Mouse (Mus musculus) heart, embryonic 14.5 days (tissue): ENCODE results near the gene Otulin. TPM values are rescaled to one million over a fixed set of nuclear protein-coding genes. Genes with fewer than 3 reads are reported as not detected.

Source experiments
- ATAC-seq: fragments of 200-750 bp; cut with Nextera tagmentation; 2 replicates; pipeline ENCODE4 v1.8.0; 2017; ENCODE audit warnings: low read depth, moderate TSS enrichment; ENCODE audit not compliant: insufficient number of reproducible peaks, insufficient read depth, low FRiP score
- H3K27ac ChIP-seq, 2 experiments: fragments of 200-500 bp in 1 of 2; fragments of 300-500 bp in 1 of 2; sonication (generic) in 1 of 2; replicated peaks in 1 of 2; 2 replicates each; pipeline ENCODE4 v1.5.1; 2012 to 2014; ENCODE audit warnings: low read depth in 2 of 2, low read length in 2 of 2, control low read depth in 1 of 2, mild to moderate bottlenecking in 1 of 2, mixed read lengths in 1 of 2; ENCODE audit not compliant: control insufficient read depth in 1 of 2, insufficient read depth in 1 of 2
- H3K27me3 ChIP-seq: fragments of 300-500 bp; sonication (generic); 2 replicates; pipeline ENCODE4 v1.6.1; 2014; ENCODE audit warnings: mild to moderate bottlenecking, low read length, control low read depth; ENCODE audit not compliant: control insufficient read depth, insufficient read depth
- H3K36me3 ChIP-seq: fragments of 300-500 bp; sonication (generic); 2 replicates; pipeline ENCODE4 v1.6.1; 2014; ENCODE audit warnings: mild to moderate bottlenecking, control low read depth, low read length, mixed read lengths; ENCODE audit not compliant: control insufficient read depth, insufficient read depth
- H3K4me1 ChIP-seq, 2 experiments: fragments of 200-500 bp in 1 of 2; fragments of 300-500 bp in 1 of 2; sonication (generic) in 1 of 2; 2 replicates each; pipeline ENCODE4 v1.6.1; 2012 to 2014; ENCODE audit warnings: low read length in 2 of 2, control low read depth in 1 of 2, mixed read lengths in 1 of 2; ENCODE audit not compliant: control insufficient read depth in 2 of 2, insufficient read depth in 2 of 2
- H3K4me2 ChIP-seq: fragments of 300-500 bp; sonication (generic); 2 replicates; pipeline ENCODE4 v1.6.1; 2014; ENCODE audit warnings: mild to moderate bottlenecking, low read length
- H3K4me3 ChIP-seq, 2 experiments: fragments of 200-500 bp in 1 of 2; fragments of 300-500 bp in 1 of 2; sonication (generic) in 1 of 2; 2 replicates each; pipeline ENCODE4 v1.5.1; 2012 to 2014; ENCODE audit warnings: low read length in 2 of 2, mild to moderate bottlenecking in 2 of 2, control low read depth in 1 of 2, low read depth in 1 of 2, moderate library complexity in 1 of 2; ENCODE audit not compliant: control insufficient read depth in 1 of 2, insufficient read depth in 1 of 2
- H3K9ac ChIP-seq: fragments of 300-500 bp; sonication (generic); 2 replicates; pipeline ENCODE4 v1.6.1; 2014; ENCODE audit warnings: mild to moderate bottlenecking, low read length
- H3K9me3 ChIP-seq: fragments of 300-500 bp; sonication (generic); 2 replicates; pipeline ENCODE4 v1.6.1; 2016; ENCODE audit warnings: low read length, control low read depth; ENCODE audit not compliant: control insufficient read depth
- WGBS: fragments of 180-500 bp; shearing (Covaris S2); extraction: QIAGEN DNeasy Blood & Tissue Kit; methylation state at CpG from one replicate; pipeline ENCODE4 v1.1.7; 2014; 5-methylcytosine and 5-hydroxymethylcytosine counted together
- polyA plus RNA-seq: library from polyadenylated mRNA; unstranded; fragments of >200 nt; fragmentation: Nextera tagmentation; extraction: Ambion mirVana; gene quantifications from 2 replicates; pipeline ENCODE4 v1.2.1, GENCODE M21; 2014

Gene Otulin
- polyA plus RNA-seq, 1 experiment from 2014 or later = 38.1 TPM

- 0 out of 4 replicates have a peak, but pooled peaks cover 0 to 7% of the 10 kb centered on the region in 2 experiments for H3K4me1 ChIP-seq
- no peak overlapping the region for H3K4me3 ChIP-seq
- H3K9me3 ChIP-seq = no peaks in the 10 kb centered on the region
- ATAC-seq = no peak
- H3K27me3 ChIP-seq = no peaks in the 10 kb centered on the region
- peaks cover 51% of the 10 kb centered on the region for H3K36me3 ChIP-seq
- no peak overlapping the region for H3K27ac ChIP-seq
- 81% methylated on average over 14 of the region's 14 CpGs for WGBS
- H3K4me2 ChIP-seq = no peak overlapping the region
- H3K9ac ChIP-seq = no peak overlapping the region
These were observed 42.2 kb downstream of the Otulin start for GRCm38 (mm10) chr15:27588087-27588826.

DNA sequence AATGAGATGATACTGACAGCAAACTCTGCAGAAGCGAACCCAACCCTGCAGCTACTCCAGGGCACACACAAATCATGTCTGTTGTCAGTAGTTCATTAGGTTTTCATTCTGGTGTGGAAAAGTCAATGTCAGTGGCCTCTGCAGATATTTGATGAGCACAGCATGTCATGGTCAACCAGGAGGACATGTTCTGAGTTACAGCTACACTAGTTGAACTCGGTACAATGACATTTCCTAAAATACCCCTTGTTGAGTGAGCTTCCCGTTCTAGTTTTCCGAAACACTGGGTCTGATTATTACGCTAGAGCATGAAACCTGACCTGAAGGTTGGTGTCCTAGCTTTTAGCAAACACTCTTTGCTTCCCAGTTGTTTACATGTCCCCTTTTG, 44.4 kb downstream of the Otulin start:
- Histone ChIP-seq H3K36me3 (peaks cover 33% of the 10 kb centered on the region), H3K27ac (no peak overlapping the region)
- WGBS = 93% methylated on average over 5 of the region's 5 CpGs

GRCm38 (mm10) chr15:27585466-27586092, 44.9 kb downstream of the Otulin start:
- Histone ChIP-seq H3K27me3 (no peaks in the 10 kb centered on the region), H3K4me1 (peaks cover 4 to 14% of the 10 kb centered on the region in 2 experiments; a peak in 3 of 4 replicates), H3K9me3 (no peaks in the 10 kb centered on the region), H3K36me3 (peaks cover 27% of the 10 kb centered on the region), H3K9ac (no peak overlapping the region), H3K27ac (no peak overlapping the region), H3K4me3 (no peak overlapping the region), H3K4me2 (no peak overlapping the region)
- no peak for ATAC-seq
- WGBS = 67% methylated on average over 4 of the region's 4 CpGs

More for the DNA sequence above, 44.4 kb downstream of the Otulin start:
- Histone ChIP-seq H3K4me1 (peaks cover under 1 to 9% of the 10 kb centered on the region in 2 experiments; a peak in 3 of 4 replicates), H3K4me3 (no peak overlapping the region), H3K9me3 (no peaks in the 10 kb centered on the region), H3K9ac (no peak overlapping the region), H3K27me3 (no peaks in the 10 kb centered on the region), H3K4me2 (no peak overlapping the region)
- no peak for ATAC-seq

DNA sequence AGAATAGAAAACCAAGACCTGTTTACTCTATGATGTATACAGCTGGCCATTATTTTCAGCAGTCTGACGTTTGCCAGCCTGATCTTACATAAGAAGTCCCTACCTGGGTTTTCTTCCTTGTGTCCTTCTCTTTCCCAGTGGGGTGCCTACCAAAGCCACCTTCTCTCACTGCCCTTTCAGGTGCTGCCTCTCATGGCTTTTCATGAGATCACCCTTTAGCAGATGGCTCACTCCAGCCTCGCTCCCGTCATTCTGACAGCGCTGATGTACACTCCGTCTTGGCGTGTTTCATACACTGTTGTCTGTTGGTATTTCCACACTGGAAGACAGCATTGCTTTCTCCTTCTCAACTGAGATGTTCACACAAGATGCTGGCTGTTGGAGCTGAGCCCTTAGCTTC, 46.9 kb downstream of the Otulin start:
- Histone ChIP-seq H3K9ac (no peak overlapping the region), H3K4me3 (no peak overlapping the region), H3K36me3 (peaks cover 15% of the 10 kb centered on the region), H3K27me3 (no peaks in the 10 kb centered on the region), H3K4me2 (no peak overlapping the region), H3K27ac (no peak overlapping the region), H3K4me1 (peaks cover 5 to 10% of the 10 kb centered on the region in 2 experiments; a peak in 3 of 4 replicates), H3K9me3 (no peaks in the 10 kb centered on the region)
- no peak for ATAC-seq
- WGBS = 89% methylated on average over 6 of the region's 6 CpGs

GRCm38 (mm10) chr15:27583042-27583441, 47.5 kb downstream of the Otulin start:
- no peak for ATAC-seq
- Histone ChIP-seq H3K4me3 (no peak overlapping the region), H3K36me3 (peaks cover 15% of the 10 kb centered on the region), H3K27ac (no peak overlapping the region), H3K27me3 (no peaks in the 10 kb centered on the region), H3K4me1 (peaks cover 5 to 10% of the 10 kb centered on the region in 2 experiments; a peak in 3 of 4 replicates), H3K9me3 (no peaks in the 10 kb centered on the region), H3K9ac (no peak overlapping the region), H3K4me2 (no peak overlapping the region)
- WGBS = 44% methylated on average over 4 of the region's 4 CpGs

DNA sequence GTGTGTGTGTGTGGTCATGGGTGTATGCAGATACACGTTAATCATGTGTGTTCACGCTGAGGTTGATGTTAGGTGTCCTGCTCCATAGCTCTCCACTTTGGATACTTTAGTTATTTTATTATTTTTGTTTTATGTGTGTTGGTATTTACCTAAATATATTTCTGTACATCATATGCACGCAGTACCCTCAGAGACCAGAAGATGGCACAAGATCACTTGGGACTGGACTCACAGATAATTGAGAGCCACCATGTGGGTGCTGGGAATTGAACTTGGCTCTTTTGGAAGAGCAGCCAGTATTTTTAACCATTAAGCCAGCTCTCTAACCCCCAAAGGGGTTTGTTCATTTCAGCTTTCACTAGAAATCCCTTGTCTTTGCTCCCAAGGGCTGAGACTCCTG, 48.1 kb downstream of the Otulin start:
- no peak for ATAC-seq

DNA sequence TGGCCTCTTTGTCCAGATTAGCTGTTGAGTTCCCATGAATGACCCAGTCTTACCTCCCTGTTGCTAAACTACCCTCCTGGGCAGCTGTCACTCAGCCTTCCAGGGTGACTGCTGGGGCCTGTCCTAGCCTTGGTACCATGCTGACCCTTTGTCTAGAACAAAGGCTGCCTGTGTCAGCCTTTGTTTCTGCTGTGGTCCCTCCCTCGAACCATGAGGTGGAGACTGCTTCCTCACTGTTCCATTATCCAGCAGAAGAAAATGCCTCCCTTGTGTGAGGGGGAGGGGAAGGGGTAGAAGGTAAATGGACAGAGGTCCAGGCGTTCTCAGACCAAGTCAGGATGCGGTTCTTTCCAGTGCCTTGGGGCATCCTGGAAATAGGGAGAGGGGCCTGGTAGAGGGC, 48.9 kb downstream of the Otulin start:
- no peaks in the 10 kb centered on the region for H3K27me3 ChIP-seq
- H3K9ac ChIP-seq = no peak overlapping the region
- no peak overlapping the region for H3K4me3 ChIP-seq
- no peaks in the 10 kb centered on the region for H3K9me3 ChIP-seq
- no peak overlapping the region for H3K27ac ChIP-seq
- whole genome bisulfite sequencing = 67% methylated on average over 3 of the region's 3 CpGs
- ATAC-seq = no peak
- peaks cover 15% of the 10 kb centered on the region for H3K36me3 ChIP-seq
- peaks cover 7 to 13% of the 10 kb centered on the region in 2 experiments for H3K4me1 ChIP-seq
- no peak overlapping the region for H3K4me2 ChIP-seq

More for the DNA sequence above, 48.1 kb downstream of the Otulin start:
- no peak overlapping the region for H3K4me2 ChIP-seq
- no peak overlapping the region for H3K9ac ChIP-seq
- H3K9me3 ChIP-seq = no peaks in the 10 kb centered on the region
- no peak overlapping the region for H3K4me3 ChIP-seq
- no peaks in the 10 kb centered on the region for H3K27me3 ChIP-seq
- peaks cover 15% of the 10 kb centered on the region for H3K36me3 ChIP-seq
- WGBS = 93% methylated on average over 3 of the region's 3 CpGs
- H3K27ac ChIP-seq = no peak overlapping the region
- H3K4me1 ChIP-seq = peaks cover 5 to 10% of the 10 kb centered on the region in 2 experiments; a peak in 3 of 4 replicates
